Mouse (Mus musculus) neural tube, embryonic 13.5 days (tissue): Measurements from ENCODE around the gene Plce1. TPM values are rescaled to one million over a fixed set of nuclear protein-coding genes. Genes with fewer than 3 reads are reported as not detected.

Experiments
- ATAC-seq: fragments of 200-750 bp; cut with Nextera tagmentation; 2 replicates; pipeline ENCODE4 v1.8.0; 2017; ENCODE audit warnings: low read depth, mild to moderate bottlenecking, moderate TSS enrichment, moderate library complexity
- H3K27ac ChIP-seq: fragments of 300-500 bp; sonication (generic); replicated peaks from 2 replicates; pipeline ENCODE4 v1.5.1; 2015; ENCODE audit warnings: moderate library complexity, mild to moderate bottlenecking, inconsistent platforms
- H3K27me3 ChIP-seq: fragments of 300-500 bp; sonication (generic); 2 replicates; pipeline ENCODE4 v1.6.1; 2015; ENCODE audit warnings: mild to moderate bottlenecking, inconsistent platforms
- H3K36me3 ChIP-seq: fragments of 300-500 bp; sonication (generic); 2 replicates; pipeline ENCODE4 v1.6.1; 2015; ENCODE audit warnings: mild to moderate bottlenecking, inconsistent platforms
- H3K4me1 ChIP-seq: fragments of 300-500 bp; sonication (generic); replicated peaks from 2 replicates; pipeline ENCODE4 v1.6.1; 2015; ENCODE audit warnings: inconsistent platforms
- H3K4me2 ChIP-seq: fragments of 300-500 bp; sonication (generic); 2 replicates; pipeline ENCODE4 v1.6.1; 2015; ENCODE audit warnings: inconsistent platforms, mild to moderate bottlenecking, moderate library complexity
- H3K4me3 ChIP-seq: fragments of 300-500 bp; sonication (generic); 2 replicates; pipeline ENCODE4 v1.5.1; 2015; ENCODE audit warnings: mild to moderate bottlenecking, inconsistent platforms
- H3K9ac ChIP-seq: fragments of 300-500 bp; sonication (generic); 2 replicates; pipeline ENCODE4 v1.6.1; 2015; ENCODE audit warnings: moderate library complexity, mild to moderate bottlenecking, inconsistent platforms
- H3K9me3 ChIP-seq: fragments of 300-500 bp; sonication (generic); 2 replicates; pipeline ENCODE4 v1.6.1; 2016; ENCODE audit warnings: inconsistent platforms
- WGBS: fragments of 180-500 bp; shearing (Covaris S2); methylation state at CpG from one replicate; pipeline ENCODE4 v1.1.7; 2015; 5-methylcytosine and 5-hydroxymethylcytosine counted together
- polyA plus RNA-seq: library from polyadenylated mRNA; unstranded; fragments of >200 nt; fragmentation: Nextera tagmentation; extraction: Ambion mirVana; gene quantifications from 2 replicates; pipeline ENCODE4 v1.2.1, GENCODE M21; 2015

The Plce1 gene
- polyA plus RNA-seq, 1 experiment from 2014 or later: 5.2 TPM

DNA sequence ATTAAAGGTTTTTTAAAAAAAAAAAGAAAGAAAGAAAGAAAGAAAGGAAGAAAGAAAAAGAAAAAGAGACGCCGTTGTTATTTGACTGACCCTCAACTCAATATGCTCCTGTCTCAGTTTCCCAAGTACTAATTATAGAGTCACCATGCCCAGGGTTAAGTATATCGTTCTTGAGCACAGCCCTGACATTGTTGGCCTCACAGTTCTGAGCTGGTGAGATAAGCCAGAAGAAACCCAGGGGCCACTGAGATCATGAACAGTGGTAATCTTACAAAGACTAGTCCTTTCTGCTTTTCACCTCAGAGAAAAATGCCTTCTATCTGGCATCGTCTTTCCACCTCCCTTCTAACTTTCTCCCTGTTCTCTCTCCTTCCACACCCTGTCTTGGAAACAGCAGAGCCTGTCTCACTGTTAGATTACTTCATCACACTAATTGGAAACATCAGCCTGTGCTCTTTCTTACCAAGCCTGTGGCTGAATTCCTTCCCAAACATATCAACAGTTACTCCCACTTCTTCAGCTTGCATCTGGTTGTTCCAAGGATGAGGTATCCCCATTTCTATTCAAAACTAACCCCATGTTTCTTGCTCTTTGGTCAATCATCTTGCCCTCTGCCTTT lies 339.4 kb downstream of the Plce1 start:
- no peaks in the 10 kb centered on the region for H3K27me3 ChIP-seq
- H3K4me3 ChIP-seq: no peak overlapping the region
- no peak overlapping the region for H3K9ac ChIP-seq
- WGBS: 94% methylated on average over 4 of the region's 4 CpGs
- no peak overlapping the region for H3K4me2 ChIP-seq
- H3K36me3 ChIP-seq: peaks cover 10% of the 10 kb centered on the region
- no peaks in the 10 kb centered on the region for H3K9me3 ChIP-seq
- H3K4me1 ChIP-seq: peaks cover 19% of the 10 kb centered on the region
- ATAC-seq: no peak
- H3K27ac ChIP-seq: no peak overlapping the region

DNA sequence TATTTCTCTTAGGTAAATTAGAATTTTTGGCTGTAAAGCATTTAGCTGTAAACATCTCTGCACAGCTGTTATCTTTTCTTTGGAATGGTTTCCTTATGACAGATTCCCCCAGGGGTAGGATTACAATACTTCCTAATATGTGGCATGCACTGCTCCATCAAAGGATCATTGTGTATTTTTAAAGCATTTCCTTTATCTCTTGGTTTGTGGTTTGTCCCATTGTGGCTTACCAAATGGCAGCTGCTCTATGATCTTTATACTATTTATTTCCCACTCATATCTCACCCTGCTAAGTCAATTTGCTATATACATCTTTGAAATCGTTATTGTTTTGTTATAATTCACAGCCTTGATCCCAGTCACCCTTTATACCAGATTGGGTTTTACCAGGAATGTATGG lies 352.3 kb downstream of the Plce1 start:
- Histone ChIP-seq H3K4me2 (no peak overlapping the region), H3K4me3 (no peak overlapping the region), H3K9me3 (no peaks in the 10 kb centered on the region), H3K4me1 (peaks cover 11% of the 10 kb centered on the region), H3K36me3 (no peaks in the 10 kb centered on the region), H3K9ac (no peak overlapping the region), H3K27ac (no peak overlapping the region), H3K27me3 (no peaks in the 10 kb centered on the region)
- no peak for ATAC-seq
- 67% methylated on average over 1 of the region's 1 CpGs for WGBS

Other genes starting within 250 kb of the Plce1 start
- gene Lgi1, start 216.6 kb upstream of the Plce1 start, polyA plus RNA-seq: 9.5 and 11.2 TPM in 2 replicates
- 0.84 and 1.0 TPM in 2 replicates for gene Slc35g1, start 85.1 kb upstream of the Plce1 start, polyA plus RNA-seq